Mouse (Mus musculus) G1E (cell line): ENCODE data around the gene Dyx1c1.

Experiments
- CTCF ChIP-seq: IDR thresholded peaks from 2 replicates; pipeline ENCODE4 v1.5.1; 2012; ENCODE audit warnings: low read depth, low read length, inconsistent platforms, mixed read lengths
- GATA1 ChIP-seq: IDR thresholded peaks from 2 replicates; pipeline ENCODE4 v1.6.1; 2012; ENCODE audit warnings: borderline replicate concordance, low read length, inconsistent platforms, mixed read lengths
- POLR2AphosphoS5 ChIP-seq: IDR thresholded peaks from 2 replicates; pipeline ENCODE4 v1.6.1; 2012; ENCODE audit warnings: low read depth, low read length, inconsistent platforms; ENCODE audit not compliant: insufficient replicate concordance
- TAL1 ChIP-seq: conservative IDR thresholded peaks from 2 replicates; pipeline ENCODE4 v1.6.1; 2012; ENCODE audit warnings: low read depth, low read length, inconsistent platforms, mixed read lengths

DNA sequence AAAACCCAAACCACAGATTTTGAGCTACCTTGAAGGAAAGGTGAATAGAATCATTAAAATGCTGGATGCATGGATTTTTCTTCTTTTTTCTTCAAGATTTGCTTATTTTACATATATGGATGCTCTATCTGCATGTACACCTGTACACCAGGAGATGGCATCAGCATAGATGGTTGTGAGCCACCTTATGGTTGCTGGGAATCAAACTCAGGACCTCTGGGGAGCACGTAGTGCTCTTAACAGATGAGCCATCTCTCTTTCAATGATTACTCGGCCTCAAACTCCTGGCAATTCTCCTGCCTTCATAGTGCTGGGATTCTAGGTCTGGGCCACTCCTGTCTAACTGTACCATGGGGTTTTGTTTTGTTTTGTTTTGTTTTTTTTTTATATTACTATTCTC is 24.5 kb downstream of the Dyx1c1 start:
- no peak for TF ChIP-seq CTCF
- TF ChIP-seq TAL1, result no peak
- no peak for TF ChIP-seq POLR2AphosphoS5
- TF ChIP-seq GATA1, result no peak
